In the genomic region with DNA sequence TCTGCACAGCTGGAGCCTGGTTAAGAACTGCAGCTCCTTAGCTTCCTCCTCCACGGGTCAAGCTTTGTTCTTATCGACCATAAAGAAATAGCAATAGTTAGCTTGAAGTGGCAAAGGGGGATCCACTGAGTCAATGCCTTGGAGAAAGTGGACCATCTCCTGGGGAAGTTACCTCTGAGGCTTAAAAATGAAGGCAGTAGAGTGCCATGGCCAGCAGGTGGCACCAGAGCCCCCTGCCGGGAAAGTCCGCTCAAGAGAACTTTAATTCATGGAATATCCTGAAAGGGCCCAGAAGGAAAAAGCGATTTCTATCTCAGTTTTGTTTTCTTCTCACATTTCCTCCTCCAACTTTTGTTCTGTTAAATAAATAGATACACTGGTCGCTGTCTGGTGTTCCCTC, we compare ENCODE assay signal across 10 mouse cellular contexts. TPM values are rescaled to one million over a fixed set of nuclear protein-coding genes. Genes with fewer than 3 reads are reported as not detected.
DNase-seq lines count a peak whose midpoint lies in the region; ATAC-seq lines count a peak whose summit lies in the region.
"Had no signal": no experiment of that assay in that cellular context is flagged by ENCODE, and none has a peak within 500 bp of the region (broad histone marks: within the 10 kb centered on the region; RNA-seq: fewer than 3 reads in every experiment).

No protein-coding gene starts in this region.

- no peaks in the 10 kb centered on the region for H3K27me3 ChIP-seq in midbrain, embryonic 14.5 days (ENCODE audit: control insufficient read depth, insufficient read depth, low read length)
- H3K27me3 ChIP-seq in midbrain, embryonic 13.5 days: no peaks in the 10 kb centered on the region
- no peaks in the 10 kb centered on the region for H3K27me3 ChIP-seq in neural tube, embryonic 12.5 days (replicated peaks)
- H3K27me3 ChIP-seq: hindbrain, embryonic 15.5 days had no signal

- no peaks in the 10 kb centered on the region for H3K4me1 ChIP-seq in midbrain, embryonic 14.5 days (ENCODE audit: control insufficient read depth, insufficient read depth, low read length)
- H3K4me1 ChIP-seq in midbrain, embryonic 13.5 days (replicated peaks): no peaks in the 10 kb centered on the region
- no peaks in the 10 kb centered on the region for H3K4me1 ChIP-seq in neural tube, embryonic 12.5 days
- H3K4me1 ChIP-seq: hindbrain, embryonic 15.5 days had no signal

- ATAC-seq in midbrain, embryonic 14.5 days (ENCODE audit: low FRiP score, low TSS enrichment): no peak
- no peak for ATAC-seq in midbrain, embryonic 13.5 days
- peak; percentile 41 for ATAC-seq in inflammation-experienced regulatory T-cells, adult 6 months
- 0 out of 2 replicates have a peak, but pooled peaks have one; percentile 28 for ATAC-seq in neural tube, embryonic 12.5 days (ENCODE audit: low FRiP score, low read depth)

- no peak overlapping the region for H3K4me3 ChIP-seq in midbrain, embryonic 14.5 days (replicated peaks; ENCODE audit: low read depth, low read length)
- H3K4me3 ChIP-seq in midbrain, embryonic 13.5 days (replicated peaks): no peak overlapping the region
- H3K4me3 ChIP-seq in neural tube, embryonic 12.5 days: no peak overlapping the region
- H3K4me3 ChIP-seq: hindbrain, embryonic 15.5 days; myocyte had no signal

- 39% methylated on average over 6 of the region's 6 CpGs for whole genome bisulfite sequencing in midbrain, embryonic 14.5 days
- WGBS in midbrain, embryonic 13.5 days: 47% methylated on average over 6 of the region's 6 CpGs
- WGBS in neural tube, embryonic 12.5 days: 46% methylated on average over 6 of the region's 6 CpGs

- H3K4me2 ChIP-seq in midbrain, embryonic 14.5 days (ENCODE audit: low read length): no peak overlapping the region
- H3K4me2 ChIP-seq in midbrain, embryonic 13.5 days (replicated peaks): no peak overlapping the region
- H3K4me2 ChIP-seq in neural tube, embryonic 12.5 days (replicated peaks): no peak overlapping the region
- H3K4me2 ChIP-seq: hindbrain, embryonic 15.5 days had no signal

- intact Hi-C loops in gastrocnemius, postnatal 36 days (cut with DNase I): no loop called here
- intact Hi-C loops in gastrocnemius, postnatal 14 days (cut with DNase I; ENCODE audit: low total_unique reads): loop anchor here (5.0 kb wide), 1 partner anchor 58 kb away; no protein-coding TSS in a partner anchor

- H3K9ac ChIP-seq in midbrain, embryonic 14.5 days (replicated peaks; ENCODE audit: low read length): no peak overlapping the region
- no peak overlapping the region for H3K9ac ChIP-seq in midbrain, embryonic 13.5 days (replicated peaks)
- no peak overlapping the region for H3K9ac ChIP-seq in neural tube, embryonic 12.5 days
- H3K9ac ChIP-seq: hindbrain, embryonic 15.5 days had no signal

- peaks cover 81% of the 10 kb centered on the region for H3K36me3 ChIP-seq in midbrain, embryonic 14.5 days (ENCODE audit: control insufficient read depth, insufficient read depth, low read length)
- H3K36me3 ChIP-seq in midbrain, embryonic 13.5 days: peaks cover 67% of the 10 kb centered on the region
- H3K36me3 ChIP-seq in neural tube, embryonic 12.5 days: peaks cover 46% of the 10 kb centered on the region

- H3K27ac ChIP-seq in midbrain, embryonic 14.5 days (replicated peaks; ENCODE audit: low read depth, low read length): no peak overlapping the region
- no peak overlapping the region for H3K27ac ChIP-seq in midbrain, embryonic 13.5 days
- H3K27ac ChIP-seq in neural tube, embryonic 12.5 days: no peak overlapping the region
- H3K27ac ChIP-seq: hindbrain, embryonic 15.5 days had no signal

- peak; percentile 29 to 40 for DNase-seq in gastrocnemius, postnatal 36 days
- DNase-seq in gastrocnemius, postnatal 14 days: no peak
- DNase-seq in midbrain, embryonic 14.5 days: peak; percentile 82
- peak; percentile 64 for DNase-seq in adrenal gland, postnatal 14 days
- DNase-seq in layer of hippocampus, adult 11-12 months (ENCODE audit: low spot score): no peak

- no peaks in the 10 kb centered on the region for H3K9me3 ChIP-seq in midbrain, embryonic 14.5 days (ENCODE audit: control insufficient read depth, low read length)
- no peaks in the 10 kb centered on the region for H3K9me3 ChIP-seq in midbrain, embryonic 13.5 days
- no peaks in the 10 kb centered on the region for H3K9me3 ChIP-seq in neural tube, embryonic 12.5 days
- H3K9me3 ChIP-seq: hindbrain, embryonic 15.5 days had no signal

RNA-seq across cellular contexts. Expression of a gene that starts 27.0 kb away (rescaled TPM):
- not detected for total RNA-seq in gastrocnemius, postnatal 36 days (2021)
- not detected for total RNA-seq in gastrocnemius, postnatal 14 days (2021)
- polyA plus RNA-seq in midbrain, embryonic 14.5 days (2014; fragmentation: Nextera tagmentation; extraction: Ambion mirVana): not detected in 2 replicates
- not detected in 2 replicates for polyA plus RNA-seq in midbrain, embryonic 13.5 days (2015; fragmentation: Nextera tagmentation; extraction: Ambion mirVana)
- not detected in 2 replicates for total RNA-seq in adrenal gland, postnatal 14 days (2021)
- polyA plus RNA-seq in inflammation-experienced regulatory T-cells, adult 6 months (2017; shearing (Covaris generic)): not detected
- polyA plus RNA-seq in neural tube, embryonic 12.5 days (2016; fragmentation: Nextera tagmentation; extraction: Ambion mirVana): not detected in 2 replicates
- polyA plus RNA-seq: hindbrain, embryonic 15.5 days; myocyte had no signal

RNA-seq across cellular contexts. Expression of a gene that starts 43.5 kb away (rescaled TPM):
- total RNA-seq in gastrocnemius, postnatal 36 days (2021): not detected
- total RNA-seq in gastrocnemius, postnatal 14 days (2021): not detected
- not detected in 2 replicates for polyA plus RNA-seq in midbrain, embryonic 14.5 days (2014; fragmentation: Nextera tagmentation; extraction: Ambion mirVana)
- not detected in 2 replicates for polyA plus RNA-seq in midbrain, embryonic 13.5 days (2015; fragmentation: Nextera tagmentation; extraction: Ambion mirVana)
- not detected in 2 replicates for total RNA-seq in adrenal gland, postnatal 14 days (2021)
- polyA plus RNA-seq in inflammation-experienced regulatory T-cells, adult 6 months (2017; shearing (Covaris generic)): not detected
- not detected in 2 replicates for polyA plus RNA-seq in neural tube, embryonic 12.5 days (2016; fragmentation: Nextera tagmentation; extraction: Ambion mirVana)
- polyA plus RNA-seq: hindbrain, embryonic 15.5 days; myocyte had no signal

Comparison
In these comparisons a context has a peak if more than half of its experiments do, and no peak if none do; other contexts are left out.
1. DNase-seq: peak in gastrocnemius, postnatal 36 days (2 of 2), midbrain, embryonic 14.5 days (single experiment) and adrenal gland, postnatal 14 days (single experiment); none in gastrocnemius, postnatal 14 days (single experiment) and layer of hippocampus, adult 11-12 months (single experiment).
2. ATAC-seq: peak in inflammation-experienced regulatory T-cells, adult 6 months (single experiment) and neural tube, embryonic 12.5 days (single experiment); none in midbrain, embryonic 14.5 days (single experiment) and midbrain, embryonic 13.5 days (single experiment).